Mouse (Mus musculus): ENCODE measurements at regions not wholly inside any gene's neighbourhood (a gene's known extent, or its start where the extent isn't known, plus 50 kb on each side); places are given as distances from the start of the nearest gene placed in this dataset.
"Not testable (repeated sequence)": the region's sequence is repeated elsewhere in the genome, so short reads cannot be mapped to it uniquely, and the experiment has no call there.

- no peak overlapping the region for H3K4me3 ChIP-seq (ENCODE audit: insufficient read depth in 1 of 2, low read depth in 1 of 2, low read length in 2 of 2, poor library complexity in 1 of 2, severe bottlenecking in 1 of 2)
- no peaks in the 10 kb centered on the region for H3K4me1 ChIP-seq (ENCODE audit: control insufficient read depth in 2 of 2, insufficient read depth in 2 of 2, low read length in 2 of 2, poor library complexity in 1 of 2)
- H3K36me3 ChIP-seq (ENCODE audit: control insufficient read depth, insufficient read depth, low read length, poor library complexity, severe bottlenecking) = no peaks in the 10 kb centered on the region
- in situ Hi-C loops (cut with MboI; ENCODE audit: low sequenced_read_pairs in 2 of 2, unreplicated experiment in 2 of 2) = no loop called here
- H3K9ac ChIP-seq (ENCODE audit: insufficient read depth, low read depth, low read length, poor library complexity, severe bottlenecking) = no peak overlapping the region
- H3K27ac ChIP-seq (ENCODE audit: insufficient read depth, low read depth, low read length, poor library complexity, severe bottlenecking) = no peak overlapping the region
- H3K9me3 ChIP-seq (ENCODE audit: control insufficient read depth, insufficient read depth, low read depth, low read length) = no peaks in the 10 kb centered on the region
- DNase-seq (ENCODE audit: low read depth, low spot score) = no peak
- TF ChIP-seq CHD2 (IDR thresholded peaks at IDR 0.05; ENCODE audit: low read depth, low read length) = no peak
- no peak for TF ChIP-seq ZC3H11A (IDR thresholded peaks at IDR 0.05; ENCODE audit: borderline replicate concordance, low read depth, low read length)
These were observed 151.9 kb upstream of the Got2 start for GRCm38 (mm10) chr8:96040216-96040615.

GRCm38 (mm10) chr8:96018742-96019141, 130.4 kb upstream of the Got2 start:
- H3K27ac ChIP-seq (ENCODE audit: insufficient read depth, low read depth, low read length, poor library complexity, severe bottlenecking); H3K36me3 ChIP-seq (ENCODE audit: control insufficient read depth, insufficient read depth, low read length, poor library complexity, severe bottlenecking); H3K4me3 ChIP-seq (ENCODE audit: insufficient read depth in 1 of 2, low read depth in 1 of 2, low read length in 2 of 2, poor library complexity in 1 of 2, severe bottlenecking in 1 of 2); H3K9ac ChIP-seq (ENCODE audit: insufficient read depth, low read depth, low read length, poor library complexity, severe bottlenecking); H3K4me1 ChIP-seq (ENCODE audit: control insufficient read depth in 2 of 2, insufficient read depth in 2 of 2, low read length in 2 of 2, poor library complexity in 1 of 2); DNase-seq (ENCODE audit: low read depth, low spot score); H3K9me3 ChIP-seq (ENCODE audit: control insufficient read depth, insufficient read depth, low read depth, low read length); in situ Hi-C loops (cut with MboI; ENCODE audit: low sequenced_read_pairs in 2 of 2, unreplicated experiment in 2 of 2): not testable (repeated sequence)

GRCm38 (mm10) chr8:96012002-96012401, 123.7 kb upstream of the Got2 start:
- Histone ChIP-seq H3K9ac (ENCODE audit: insufficient read depth, low read depth, low read length, poor library complexity, severe bottlenecking) (no peak overlapping the region), H3K4me3 (ENCODE audit: insufficient read depth in 1 of 2, low read depth in 1 of 2, low read length in 2 of 2, poor library complexity in 1 of 2, severe bottlenecking in 1 of 2) (no peak overlapping the region), H3K9me3 (ENCODE audit: control insufficient read depth, insufficient read depth, low read depth, low read length) (no peaks in the 10 kb centered on the region), H3K36me3 (ENCODE audit: control insufficient read depth, insufficient read depth, low read length, poor library complexity, severe bottlenecking) (no peaks in the 10 kb centered on the region), H3K27ac (ENCODE audit: insufficient read depth, low read depth, low read length, poor library complexity, severe bottlenecking) (no peak overlapping the region), H3K4me1 (ENCODE audit: control insufficient read depth in 2 of 2, insufficient read depth in 2 of 2, low read length in 2 of 2, poor library complexity in 1 of 2) (no peaks in the 10 kb centered on the region)
- peak; percentile 13 for DNase-seq (ENCODE audit: low read depth, low spot score)
- no peak for TF ChIP-seq CHD2 (IDR thresholded peaks at IDR 0.05; ENCODE audit: low read depth, low read length)
- TF ChIP-seq MAFK (IDR thresholded peaks at IDR 0.05; ENCODE audit: insufficient read depth, low read depth, low read length) = no peak
- no peak for TF ChIP-seq HCFC1 (IDR thresholded peaks at IDR 0.05; ENCODE audit: borderline replicate concordance, insufficient read depth, low read length)
- TF ChIP-seq ZC3H11A (IDR thresholded peaks at IDR 0.05; ENCODE audit: borderline replicate concordance, low read depth, low read length) = no peak
- TF ChIP-seq ZNF384 (IDR thresholded peaks at IDR 0.05; ENCODE audit: low read depth, low read length) = no peak
- in situ Hi-C loops (cut with MboI; ENCODE audit: low sequenced_read_pairs in 2 of 2, unreplicated experiment in 2 of 2) = no loop called here

GRCm38 (mm10) chr8:95991826-95992463, 103.6 kb upstream of the Got2 start:
- Histone ChIP-seq H3K27ac (ENCODE audit: insufficient read depth, low read depth, low read length, poor library complexity, severe bottlenecking) (no peak overlapping the region), H3K36me3 (ENCODE audit: control insufficient read depth, insufficient read depth, low read length, poor library complexity, severe bottlenecking) (no peaks in the 10 kb centered on the region), H3K9me3 (ENCODE audit: control insufficient read depth, insufficient read depth, low read depth, low read length) (no peaks in the 10 kb centered on the region), H3K9ac (ENCODE audit: insufficient read depth, low read depth, low read length, poor library complexity, severe bottlenecking) (no peak overlapping the region), H3K4me1 (ENCODE audit: control insufficient read depth in 2 of 2, insufficient read depth in 2 of 2, low read length in 2 of 2, poor library complexity in 1 of 2) (no peaks in the 10 kb centered on the region), H3K4me3 (ENCODE audit: insufficient read depth in 1 of 2, low read depth in 1 of 2, low read length in 2 of 2, poor library complexity in 1 of 2, severe bottlenecking in 1 of 2) (no peak overlapping the region)
- in situ Hi-C loops (cut with MboI; ENCODE audit: low sequenced_read_pairs in 2 of 2, unreplicated experiment in 2 of 2) = no loop called here
- DNase-seq (ENCODE audit: low read depth, low spot score) = no peak
- no peak for TF ChIP-seq ZC3H11A (IDR thresholded peaks at IDR 0.05; ENCODE audit: borderline replicate concordance, low read depth, low read length)

- DNase-seq (ENCODE audit: low read depth, low spot score) = no peak
- no peaks in the 10 kb centered on the region for H3K4me1 ChIP-seq (ENCODE audit: control insufficient read depth in 2 of 2, insufficient read depth in 2 of 2, low read length in 2 of 2, poor library complexity in 1 of 2)
- TF ChIP-seq MAFK (IDR thresholded peaks at IDR 0.05; ENCODE audit: insufficient read depth, low read depth, low read length) (no peak), ZC3H11A (IDR thresholded peaks at IDR 0.05; ENCODE audit: borderline replicate concordance, low read depth, low read length) (no peak), HCFC1 (IDR thresholded peaks at IDR 0.05; ENCODE audit: borderline replicate concordance, insufficient read depth, low read length) (no peak), CHD2 (IDR thresholded peaks at IDR 0.05; ENCODE audit: low read depth, low read length) (no peak), ZNF384 (IDR thresholded peaks at IDR 0.05; ENCODE audit: low read depth, low read length) (no peak)
- H3K27ac ChIP-seq (ENCODE audit: insufficient read depth, low read depth, low read length, poor library complexity, severe bottlenecking) = no peak overlapping the region
- no peak overlapping the region for H3K9ac ChIP-seq (ENCODE audit: insufficient read depth, low read depth, low read length, poor library complexity, severe bottlenecking)
- H3K4me3 ChIP-seq (ENCODE audit: insufficient read depth in 1 of 2, low read depth in 1 of 2, low read length in 2 of 2, poor library complexity in 1 of 2, severe bottlenecking in 1 of 2) = no peak overlapping the region
- in situ Hi-C loops (cut with MboI; ENCODE audit: low sequenced_read_pairs in 2 of 2, unreplicated experiment in 2 of 2) = no loop called here
- no peaks in the 10 kb centered on the region for H3K36me3 ChIP-seq (ENCODE audit: control insufficient read depth, insufficient read depth, low read length, poor library complexity, severe bottlenecking)
- H3K9me3 ChIP-seq (ENCODE audit: control insufficient read depth, insufficient read depth, low read depth, low read length) = no peaks in the 10 kb centered on the region
These were observed 100.5 kb upstream of the Got2 start for GRCm38 (mm10) chr8:95988616-95989380.

All from ES-E14 (cell line).